Mouse (Mus musculus) E14TG2a.4 (cell line): ENCODE measurements around the gene Gjb3.

Experiments used
- H3K27me3 ChIP-seq: 2 replicates; pipeline ENCODE4 v1.6.1; 2014; ENCODE audit warnings: low read length, control low read depth; ENCODE audit not compliant: insufficient read depth
- H3K36me3 ChIP-seq: 2 replicates; pipeline ENCODE4 v1.6.1; 2014; ENCODE audit warnings: low read length, control low read depth; ENCODE audit not compliant: insufficient read depth
- H3K4me1 ChIP-seq: replicated peaks from 2 replicates; pipeline ENCODE4 v1.6.1; 2014; ENCODE audit warnings: low read depth, low read length, control low read depth
- H3K4me3 ChIP-seq: replicated peaks from 2 replicates; pipeline ENCODE4 v1.5.1; 2014; ENCODE audit warnings: mild to moderate bottlenecking, low read length
- H3K9me3 ChIP-seq: 2 replicates; pipeline ENCODE4 v1.6.1; 2014; ENCODE audit warnings: low read length, control low read depth
- CTCF ChIP-seq: conservative IDR thresholded peaks from 2 replicates; pipeline ENCODE4 v1.5.1; 2014; ENCODE audit warnings: low read length
- NANOG ChIP-seq: IDR thresholded peaks from 2 replicates; pipeline ENCODE4 v1.6.1; 2014; ENCODE audit warnings: borderline replicate concordance, low read length, mixed read lengths
- POU5F1 ChIP-seq: IDR thresholded peaks from 2 replicates; pipeline ENCODE4 v1.6.1; 2014; ENCODE audit warnings: low read length, borderline replicate concordance

Gjb3 gene

DNA sequence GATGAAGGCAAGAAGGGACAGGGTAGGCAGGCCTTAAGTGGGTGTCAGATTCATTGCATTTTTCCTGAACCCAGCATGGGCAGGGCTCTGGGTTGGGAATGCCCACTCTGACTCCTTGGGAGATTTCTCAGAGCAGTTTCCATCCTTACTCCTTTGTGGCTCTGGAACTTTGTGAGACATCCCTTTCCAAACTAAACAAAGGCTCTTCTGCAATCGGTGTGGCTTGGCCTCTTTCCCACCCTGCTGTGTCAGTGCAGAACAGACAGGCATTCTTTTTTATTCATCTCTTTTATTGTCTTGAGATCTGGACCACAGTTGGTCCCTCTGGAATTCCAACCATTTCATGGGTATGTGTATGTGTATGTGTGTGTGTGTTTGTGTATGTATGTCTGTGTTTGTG, 21.9 kb upstream of the Gjb3 start:
- Histone ChIP-seq H3K4me3 (no peak overlapping the region), H3K4me1 (peaks cover 82% of the 10 kb centered on the region), H3K36me3 (peaks cover 47% of the 10 kb centered on the region), H3K9me3 (no peaks in the 10 kb centered on the region), H3K27me3 (0 out of 2 replicates have a peak, but pooled peaks cover under 1% of the 10 kb centered on the region)
- TF ChIP-seq CTCF (no peak), NANOG (no peak), POU5F1 (no peak)

DNA sequence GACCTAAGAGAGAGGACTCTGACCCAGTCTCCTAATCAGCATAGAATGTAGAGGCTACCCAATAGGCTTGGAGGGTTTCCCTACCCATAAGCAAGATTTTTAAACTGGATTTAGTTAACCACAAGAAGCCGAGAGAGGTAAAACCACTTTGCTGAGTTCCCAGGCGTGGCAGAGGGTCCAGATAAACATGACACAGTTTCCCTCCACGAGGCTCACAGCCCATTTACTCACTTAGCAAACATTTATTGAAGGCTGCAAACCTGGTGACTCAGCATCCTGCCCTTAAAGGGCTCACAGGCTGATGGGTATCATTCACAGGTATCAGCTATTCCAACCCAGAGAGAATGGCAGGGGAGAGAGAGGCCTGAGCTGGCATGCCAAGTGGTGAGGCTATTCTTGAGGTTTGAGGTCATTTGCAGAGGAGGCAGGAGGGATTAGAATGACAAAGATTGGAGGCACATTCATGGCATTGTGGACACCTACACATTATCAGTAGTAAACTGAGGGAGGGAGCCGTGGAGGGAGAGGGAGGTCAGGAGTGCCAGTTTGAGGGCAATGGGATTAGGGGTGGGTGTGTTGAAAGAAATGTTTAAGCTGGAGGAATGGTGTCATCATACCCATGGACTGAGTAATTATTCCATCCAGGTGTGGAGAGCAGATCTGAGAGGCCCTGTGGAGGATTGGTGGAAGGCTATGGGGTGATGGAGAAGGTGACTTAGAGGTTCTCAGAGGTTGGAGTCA, 19.1 kb upstream of the Gjb3 start:
- Histone ChIP-seq H3K27me3 (no peaks in the 10 kb centered on the region), H3K9me3 (no peaks in the 10 kb centered on the region), H3K4me3 (no peak overlapping the region), H3K36me3 (peaks cover 28% of the 10 kb centered on the region), H3K4me1 (peaks cover 82% of the 10 kb centered on the region)
- TF ChIP-seq NANOG (no peak), POU5F1 (no peak), CTCF (no peak)

- peaks cover 5% of the 10 kb centered on the region for H3K36me3 ChIP-seq
- peaks cover 95% of the 10 kb centered on the region for H3K4me1 ChIP-seq
- H3K27me3 ChIP-seq: no peaks in the 10 kb centered on the region
- no peaks in the 10 kb centered on the region for H3K9me3 ChIP-seq
- no peak overlapping the region for H3K4me3 ChIP-seq
- TF ChIP-seq NANOG (peak; percentile 82), POU5F1 (no peak), CTCF (no peak)
Observed at GRCm38 (mm10) chr4:127345000-127345399, 14.4 kb upstream of the Gjb3 start.

DNA sequence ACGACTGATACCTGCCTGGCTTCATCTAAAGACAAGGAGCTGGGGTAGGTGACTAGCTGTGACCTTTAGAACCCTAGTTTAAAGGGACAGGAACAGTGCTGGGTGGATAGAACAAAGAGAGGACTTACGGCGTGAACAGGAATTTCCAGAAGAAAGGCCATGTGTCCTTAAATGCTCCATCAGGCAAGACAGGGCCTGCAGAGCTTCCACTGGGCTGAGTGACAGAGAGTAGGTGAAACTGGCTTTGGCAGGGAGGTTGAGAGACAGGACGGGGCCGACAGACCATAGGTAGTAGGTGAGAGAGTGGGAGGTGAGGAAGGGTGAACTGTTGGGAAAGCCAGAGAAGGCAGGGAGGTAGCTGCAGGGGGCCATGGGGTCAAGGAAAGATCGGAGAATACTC, 10.7 kb upstream of the Gjb3 start:
- Histone ChIP-seq H3K4me1 (peaks cover 92% of the 10 kb centered on the region), H3K4me3 (peak overlapping the region; percentile 73), H3K27me3 (no peaks in the 10 kb centered on the region), H3K36me3 (peaks cover 9% of the 10 kb centered on the region), H3K9me3 (no peaks in the 10 kb centered on the region)
- TF ChIP-seq POU5F1 (no peak), NANOG (no peak), CTCF (no peak)

DNA sequence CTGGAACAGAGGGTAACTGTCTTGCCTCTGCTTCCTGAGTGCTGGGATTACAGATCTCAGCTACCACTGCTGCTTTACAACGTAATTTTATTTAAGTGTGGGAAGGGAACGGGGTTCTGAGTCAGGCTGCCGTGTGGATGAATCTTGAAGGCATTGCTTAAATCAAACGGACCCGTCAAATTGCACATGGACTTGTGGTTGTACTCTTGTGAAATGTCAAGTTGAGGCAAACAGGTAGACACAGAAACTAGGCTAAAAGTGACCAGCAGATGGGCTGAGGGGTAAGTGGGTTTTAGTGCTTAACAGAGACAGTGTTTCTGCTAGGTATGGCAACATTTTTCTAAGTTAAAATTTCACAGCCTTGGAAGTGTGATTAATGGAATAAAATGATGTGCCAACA, 7.0 kb upstream of the Gjb3 start:
- Histone ChIP-seq H3K36me3 (peaks cover 9% of the 10 kb centered on the region), H3K27me3 (no peaks in the 10 kb centered on the region)
- TF ChIP-seq CTCF (no peak), NANOG (no peak), POU5F1 (no peak)

GRCm38 (mm10) chr4:127334870-127335504, 4.3 kb upstream of the Gjb3 start:
- Histone ChIP-seq H3K9me3 (no peaks in the 10 kb centered on the region), H3K27me3 (peaks cover 4% of the 10 kb centered on the region; the same call in 1 of the 2 replicates), H3K36me3 (peaks cover 4% of the 10 kb centered on the region), H3K4me1 (peaks cover 94% of the 10 kb centered on the region), H3K4me3 (peak overlapping the region; percentile 23; the same call in 1 of the 2 replicates)
- no peak for TF ChIP-seq POU5F1
- TF ChIP-seq NANOG: no peak
- no peak for TF ChIP-seq CTCF

More for the DNA sequence above, 7.0 kb upstream of the Gjb3 start:
- peaks cover 94% of the 10 kb centered on the region for H3K4me1 ChIP-seq
- H3K4me3 ChIP-seq: no peak overlapping the region
- no peaks in the 10 kb centered on the region for H3K9me3 ChIP-seq

GRCm38 (mm10) chr4:127331171-127331570, 527 bp upstream of the Gjb3 start:
- Histone ChIP-seq H3K4me3 (peak overlapping the region; percentile 86), H3K36me3 (peaks cover 22% of the 10 kb centered on the region), H3K4me1 (peaks cover 94% of the 10 kb centered on the region), H3K9me3 (no peaks in the 10 kb centered on the region), H3K27me3 (peaks cover 4% of the 10 kb centered on the region; the same call in 1 of the 2 replicates)
- TF ChIP-seq CTCF (no peak), NANOG (no peak)

GRCm38 (mm10) chr4:127329751-127330150, 893 bp downstream of the Gjb3 start:
- Histone ChIP-seq H3K27me3 (peaks cover 4% of the 10 kb centered on the region; the same call in 1 of the 2 replicates), H3K36me3 (peaks cover 35% of the 10 kb centered on the region), H3K4me1 (peaks cover 93% of the 10 kb centered on the region), H3K4me3 (peak overlapping the region; percentile 86), H3K9me3 (no peaks in the 10 kb centered on the region)
- TF ChIP-seq POU5F1 (no peak), NANOG (no peak), CTCF (no peak)

DNA sequence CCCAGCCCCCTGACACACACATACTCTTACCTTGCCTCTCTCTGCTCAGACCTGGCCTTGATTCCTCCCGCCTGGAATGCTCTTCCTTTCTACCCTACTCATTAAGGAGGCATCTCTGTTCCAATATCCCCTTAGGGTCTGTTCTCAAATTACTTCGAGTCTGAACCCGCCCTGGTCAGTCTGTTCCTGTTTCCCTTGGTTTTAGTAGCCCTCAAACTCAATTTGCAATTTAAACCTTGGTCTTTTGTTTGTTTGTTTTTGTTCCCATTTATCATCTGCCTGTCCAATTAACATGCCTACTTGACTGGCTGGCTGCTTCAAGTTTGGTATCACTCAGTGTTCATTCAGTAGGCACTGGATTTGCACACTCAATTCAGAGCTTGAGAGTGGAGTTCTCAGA, 1.6 kb downstream of the Gjb3 start:
- H3K27me3 ChIP-seq: peaks cover 4% of the 10 kb centered on the region; the same call in 1 of the 2 replicates
- H3K36me3 ChIP-seq: peaks cover 42% of the 10 kb centered on the region
- H3K4me3 ChIP-seq: peak overlapping the region; percentile 86
- no peaks in the 10 kb centered on the region for H3K9me3 ChIP-seq
- peaks cover 92% of the 10 kb centered on the region for H3K4me1 ChIP-seq
- peak; percentile 48; the same call in 1 of the 2 replicates for TF ChIP-seq NANOG
- no peak for TF ChIP-seq CTCF
